Mouse (Mus musculus) embryonic facial prominence, embryonic 11.5 days (tissue): ENCODE results near the gene Stx11. TPM values are rescaled to one million over a fixed set of nuclear protein-coding genes. Genes with fewer than 3 reads are reported as not detected.
A peak's percentile ranks its signal among the peaks of the same experiment; 100 is the strongest.

ENCODE experiments used
- ATAC-seq: fragments of 200-750 bp; cut with Nextera tagmentation; replicated peaks from 2 replicates; pipeline ENCODE4 v1.8.0; 2017; ENCODE audit warnings: low read depth; ENCODE audit not compliant: insufficient number of reproducible peaks, low FRiP score, low TSS enrichment
- DNase-seq: peaks from one replicate; pipeline ENCODE4 v3.0.0-alpha.2; 2015; ENCODE audit warnings: low spot score
- H3K27ac ChIP-seq: fragments of 300-500 bp; sonication (generic); replicated peaks from 2 replicates; pipeline ENCODE4 v1.5.1; 2014; ENCODE audit warnings: mild to moderate bottlenecking, low read depth, low read length, control low read depth
- H3K27me3 ChIP-seq: fragments of 300-500 bp; sonication (generic); 2 replicates; pipeline ENCODE4 v1.6.1; 2014; ENCODE audit warnings: mild to moderate bottlenecking, low read length, moderate library complexity, mixed read lengths; ENCODE audit not compliant: control insufficient read depth, insufficient read depth
- H3K36me3 ChIP-seq: fragments of 300-500 bp; sonication (generic); replicated peaks from 2 replicates; pipeline ENCODE4 v1.6.1; 2014; ENCODE audit warnings: low read depth, mild to moderate bottlenecking, low read length, moderate library complexity, mixed read lengths; ENCODE audit not compliant: control insufficient read depth, insufficient read depth
- H3K4me1 ChIP-seq: fragments of 300-500 bp; sonication (generic); 2 replicates; pipeline ENCODE4 v1.6.1; 2014; ENCODE audit warnings: low read length, mixed read lengths; ENCODE audit not compliant: control insufficient read depth, insufficient read depth
- H3K4me2 ChIP-seq: fragments of 300-500 bp; sonication (generic); 2 replicates; pipeline ENCODE4 v1.6.1; 2014; ENCODE audit warnings: low read depth, mild to moderate bottlenecking, control low read depth, low read length, moderate library complexity
- H3K4me3 ChIP-seq: fragments of 300-500 bp; sonication (generic); 2 replicates; pipeline ENCODE4 v1.5.1; 2014; ENCODE audit warnings: low read depth, low read length, control low read depth
- H3K9ac ChIP-seq: fragments of 300-500 bp; sonication (generic); replicated peaks from 2 replicates; pipeline ENCODE4 v1.6.1; 2014; ENCODE audit warnings: mild to moderate bottlenecking, control low read depth, low read length
- H3K9me3 ChIP-seq: fragments of 300-500 bp; sonication (generic); replicated peaks from 2 replicates; pipeline ENCODE4 v1.6.1; 2016; ENCODE audit warnings: mild to moderate bottlenecking, low read length, inconsistent platforms, mixed read lengths; ENCODE audit not compliant: control insufficient read depth
- WGBS: fragments of 180-500 bp; shearing (Covaris S2); extraction: QIAGEN DNeasy Blood & Tissue Kit; methylation state at CpG from one replicate; pipeline ENCODE4 v1.1.7; 2014; 5-methylcytosine and 5-hydroxymethylcytosine counted together
- polyA plus RNA-seq: library from polyadenylated mRNA; unstranded; fragments of >200 nt; fragmentation: Nextera tagmentation; extraction: Ambion mirVana; gene quantifications from 2 replicates; pipeline ENCODE4 v1.2.1, GENCODE M21; 2014

Gene Stx11
- polyA plus RNA-seq, 1 experiment from 2014 or later: 1.9 TPM

GRCm38 (mm10) chr10:12975461-12975860, 11.4 kb upstream of the Stx11 start:
- ATAC-seq: no peak
- 86% methylated on average over 3 of the region's 3 CpGs for WGBS
- Histone ChIP-seq H3K27ac (no peak overlapping the region), H3K4me2 (no peak overlapping the region), H3K4me1 (no peaks in the 10 kb centered on the region), H3K9me3 (no peaks in the 10 kb centered on the region), H3K27me3 (no peaks in the 10 kb centered on the region), H3K4me3 (no peak overlapping the region), H3K9ac (no peak overlapping the region), H3K36me3 (no peaks in the 10 kb centered on the region)
- DNase-seq: no peak

- Histone ChIP-seq H3K27me3 (no peaks in the 10 kb centered on the region), H3K36me3 (no peaks in the 10 kb centered on the region), H3K4me2 (no peak overlapping the region), H3K27ac (no peak overlapping the region), H3K4me3 (no peak overlapping the region), H3K4me1 (no peaks in the 10 kb centered on the region), H3K9ac (no peak overlapping the region), H3K9me3 (no peaks in the 10 kb centered on the region)
- DNase-seq (no peak), ATAC-seq (no peak)
- WGBS: 86% methylated on average over 6 of the region's 6 CpGs
These were observed 10.5 kb upstream of the Stx11 start for GRCm38 (mm10) chr10:12974572-12974971.

- DNase-seq: no peak
- Histone ChIP-seq H3K4me3 (no peak overlapping the region), H3K27ac (no peak overlapping the region), H3K27me3 (peaks cover 2% of the 10 kb centered on the region; the same call in 1 of the 2 replicates), H3K36me3 (no peaks in the 10 kb centered on the region), H3K4me1 (no peaks in the 10 kb centered on the region), H3K9ac (no peak overlapping the region), H3K4me2 (no peak overlapping the region), H3K9me3 (no peaks in the 10 kb centered on the region)
- WGBS: 68% methylated on average over 5 of the region's 5 CpGs
- ATAC-seq: no peak
These were observed 1.6 kb upstream of the Stx11 start for GRCm38 (mm10) chr10:12965669-12966180.

- DNase-seq: peak; percentile 35
- no peaks in the 10 kb centered on the region for H3K36me3 ChIP-seq
- no peaks in the 10 kb centered on the region for H3K9me3 ChIP-seq
- peak; percentile 81; the same call in 1 of the 2 replicates for ATAC-seq
- H3K27ac ChIP-seq: no peak overlapping the region
- H3K4me1 ChIP-seq: no peaks in the 10 kb centered on the region
- H3K27me3 ChIP-seq: peaks cover 2% of the 10 kb centered on the region; the same call in 1 of the 2 replicates
- peak overlapping the region; percentile 64 for H3K4me3 ChIP-seq
- H3K9ac ChIP-seq: peak overlapping the region; percentile 61
- 4% methylated on average over 29 of the region's 29 CpGs for WGBS
- H3K4me2 ChIP-seq: peak overlapping the region; percentile 76
These were observed 543 bp downstream of the Stx11 start for GRCm38 (mm10) chr10:12963362-12964147.

- DNase-seq: no peak
- no peak overlapping the region for H3K4me3 ChIP-seq
- no peak overlapping the region for H3K4me2 ChIP-seq
- H3K9me3 ChIP-seq: no peaks in the 10 kb centered on the region
- no peak for ATAC-seq
- H3K27me3 ChIP-seq: peaks cover 2% of the 10 kb centered on the region; the same call in 1 of the 2 replicates
- H3K27ac ChIP-seq: no peak overlapping the region
- no peaks in the 10 kb centered on the region for H3K4me1 ChIP-seq
- H3K36me3 ChIP-seq: no peaks in the 10 kb centered on the region
- no peak overlapping the region for H3K9ac ChIP-seq
These were observed 1.9 kb downstream of the Stx11 start for GRCm38 (mm10) chr10:12962238-12962637.

GRCm38 (mm10) chr10:12961546-12961945, 2.6 kb downstream of the Stx11 start:
- 86% methylated on average over 8 of the region's 8 CpGs for WGBS
- no peak overlapping the region for H3K27ac ChIP-seq
- H3K4me3 ChIP-seq: no peak overlapping the region
- no peak for ATAC-seq
- H3K4me2 ChIP-seq: no peak overlapping the region
- DNase-seq: no peak
- no peaks in the 10 kb centered on the region for H3K36me3 ChIP-seq
- peaks cover 2% of the 10 kb centered on the region; the same call in 1 of the 2 replicates for H3K27me3 ChIP-seq
- H3K9me3 ChIP-seq: no peaks in the 10 kb centered on the region
- H3K9ac ChIP-seq: no peak overlapping the region
- no peaks in the 10 kb centered on the region for H3K4me1 ChIP-seq

- no peak for ATAC-seq
These were observed 6.8 kb downstream of the Stx11 start for GRCm38 (mm10) chr10:12957271-12957670.

GRCm38 (mm10) chr10:12955831-12956230, 8.3 kb downstream of the Stx11 start:
- Histone ChIP-seq H3K27ac (no peak overlapping the region), H3K4me1 (no peaks in the 10 kb centered on the region), H3K4me2 (no peak overlapping the region), H3K36me3 (no peaks in the 10 kb centered on the region), H3K4me3 (no peak overlapping the region), H3K9ac (no peak overlapping the region), H3K9me3 (no peaks in the 10 kb centered on the region), H3K27me3 (no peaks in the 10 kb centered on the region)
- WGBS: 60% methylated on average over 1 of the region's 1 CpGs
- DNase-seq (no peak), ATAC-seq (no peak)

More at GRCm38 (mm10) chr10:12957271-12957670, 6.8 kb downstream of the Stx11 start:
- no peaks in the 10 kb centered on the region for H3K9me3 ChIP-seq
- 75% methylated on average over 4 of the region's 4 CpGs for WGBS
- DNase-seq: no peak
- H3K27ac ChIP-seq: no peak overlapping the region
- no peaks in the 10 kb centered on the region for H3K4me1 ChIP-seq
- H3K27me3 ChIP-seq: no peaks in the 10 kb centered on the region
- H3K36me3 ChIP-seq: no peaks in the 10 kb centered on the region
- H3K9ac ChIP-seq: no peak overlapping the region
- no peak overlapping the region for H3K4me2 ChIP-seq
- H3K4me3 ChIP-seq: no peak overlapping the region
